Mouse (Mus musculus) cerebellum, adult 9-11 months (tissue): ENCODE data around the gene Cdan1.
A peak's percentile ranks its signal among the peaks of the same experiment; 100 is the strongest.
"Not testable (repeated sequence)": the region's sequence is repeated elsewhere in the genome, so short reads cannot be mapped to it uniquely, and the experiment has no call there.

ENCODE experiments used
- DNase-seq: peaks from one replicate; pipeline ENCODE4 v3.0.0; 2022

Cdan1 gene

DNA sequence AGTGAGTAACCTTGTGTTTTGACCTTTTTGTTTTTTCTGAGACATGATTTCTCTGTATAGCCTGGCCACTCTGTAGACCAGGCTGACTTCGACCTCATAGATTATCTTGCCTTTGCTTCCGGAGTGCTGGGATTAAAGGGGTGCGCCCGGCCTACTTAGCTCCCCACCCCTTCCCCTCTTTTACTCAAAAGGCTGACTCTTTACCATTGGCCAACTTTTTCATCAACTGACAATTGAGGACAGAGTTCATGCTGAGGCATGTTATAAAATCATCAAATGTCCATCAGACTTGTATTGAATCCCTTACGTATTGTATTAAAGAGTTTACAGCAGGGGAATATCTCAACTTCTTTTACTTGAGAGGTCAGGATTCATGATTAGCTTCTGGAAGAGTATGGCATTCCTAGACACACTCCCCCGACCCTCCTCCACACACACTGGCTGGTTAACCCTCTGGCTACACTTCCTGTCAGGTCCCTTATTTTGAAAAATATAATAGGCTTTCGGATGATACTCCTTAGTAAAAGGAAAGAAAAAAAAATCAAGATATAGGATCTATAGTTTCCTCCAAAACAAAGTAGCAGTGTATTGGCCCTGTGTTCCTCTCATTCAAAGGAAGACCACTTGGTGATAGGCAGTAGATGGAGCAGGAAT, 117.9 kb downstream of the Cdan1 start:
- DNase-seq, result no peak

DNA sequence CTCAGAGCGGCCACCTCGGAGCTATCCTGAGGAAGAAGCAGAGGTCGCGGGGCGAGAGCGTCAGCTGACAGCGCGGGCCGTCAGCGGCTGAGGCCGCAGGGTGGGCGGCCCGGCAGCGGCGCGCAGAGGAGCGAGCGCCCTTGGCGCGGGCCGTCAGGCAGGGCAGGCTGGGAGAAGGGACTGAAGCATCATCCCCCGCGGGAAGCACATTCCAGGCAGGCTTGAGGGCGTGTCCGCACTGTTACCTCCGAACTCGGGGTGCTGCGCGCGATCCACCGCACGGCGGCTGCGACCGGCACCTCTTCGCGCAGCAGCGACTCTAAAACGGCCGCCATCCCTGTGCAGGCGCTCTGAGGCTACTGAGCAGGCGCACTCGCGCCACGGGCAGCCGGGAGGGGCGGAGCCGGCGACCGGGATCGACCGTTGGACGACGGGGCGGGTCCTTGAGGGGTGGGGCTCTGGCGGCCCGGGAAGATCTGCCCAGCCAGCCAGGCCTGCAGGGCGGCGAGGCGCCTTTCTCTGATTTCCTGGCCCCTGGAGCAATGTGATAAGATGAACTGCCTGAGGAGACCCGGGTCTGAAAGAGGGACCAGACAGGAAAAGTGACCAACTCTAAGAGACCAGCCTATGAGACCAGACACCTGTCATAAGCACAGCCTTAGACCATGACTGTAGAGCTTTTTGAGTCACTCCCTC, 118.6 kb downstream of the Cdan1 start:
- DNase-seq, result peak; percentile 92

DNA sequence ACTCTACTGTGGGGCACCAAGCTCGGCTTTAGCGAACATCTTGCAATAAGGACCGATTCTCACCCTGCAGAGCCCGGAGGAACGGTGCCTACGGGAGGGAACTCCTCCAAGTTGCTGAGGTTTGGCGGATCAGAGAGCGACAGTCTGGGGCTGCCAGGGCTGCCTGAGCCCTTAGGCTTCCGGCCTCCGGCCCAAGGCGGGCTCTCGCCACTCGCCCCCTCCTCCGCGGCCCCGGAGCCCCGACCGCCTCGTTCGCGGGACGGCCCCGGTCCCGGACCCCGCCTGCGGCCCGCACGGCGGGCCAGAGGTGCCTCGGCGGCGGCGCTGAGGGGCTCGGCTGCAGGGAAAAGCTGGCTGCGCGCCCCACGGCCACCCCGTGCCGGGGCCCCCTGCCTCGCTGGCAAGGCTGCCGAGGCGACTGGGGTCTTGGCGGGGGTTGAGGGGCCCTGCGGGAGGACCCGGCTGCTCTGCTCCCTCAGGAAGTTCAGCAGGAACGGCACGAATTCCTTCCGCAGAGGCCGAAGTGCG, 119.2 kb downstream of the Cdan1 start:
- no peak for DNase-seq

DNA sequence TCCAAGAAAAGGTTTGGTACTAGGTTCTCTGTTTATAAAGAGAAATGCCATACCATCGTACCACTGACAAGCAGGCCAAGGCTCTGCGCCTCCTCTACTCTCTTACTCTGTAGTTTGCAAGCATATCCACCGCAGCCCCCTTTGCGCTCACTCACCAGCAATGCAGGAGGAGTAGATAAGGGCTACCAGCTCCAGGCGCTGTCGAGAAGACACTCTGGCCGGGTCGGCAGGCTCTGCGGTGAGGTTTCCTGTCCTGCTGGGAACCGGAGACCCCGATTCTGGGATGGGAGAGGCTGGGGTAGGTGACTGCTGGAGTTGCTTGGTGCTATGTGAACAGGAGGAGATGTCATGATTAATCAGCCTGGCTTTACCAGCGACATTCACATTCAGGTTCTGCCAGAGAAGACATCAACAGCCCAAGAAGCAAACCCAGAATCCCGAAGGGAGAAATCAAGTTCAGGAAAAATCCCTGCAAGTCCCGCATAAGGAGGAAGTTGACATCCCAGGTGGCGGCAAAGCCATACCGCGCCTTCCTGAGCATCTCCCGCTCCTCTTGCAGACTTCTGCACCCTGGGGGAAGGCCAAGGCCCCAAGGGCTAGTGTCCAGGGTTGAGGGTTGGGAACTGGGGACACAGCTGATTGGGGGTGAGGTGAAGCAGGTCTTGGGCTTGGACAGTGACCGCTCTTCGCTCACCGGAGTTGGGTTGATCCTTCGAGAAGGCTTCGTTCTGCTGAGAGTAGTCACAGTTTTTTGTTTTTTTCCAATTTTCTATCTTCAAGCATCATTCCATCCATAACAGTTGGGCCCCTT, 119.9 kb downstream of the Cdan1 start:
- peak; percentile 42 for DNase-seq

DNA sequence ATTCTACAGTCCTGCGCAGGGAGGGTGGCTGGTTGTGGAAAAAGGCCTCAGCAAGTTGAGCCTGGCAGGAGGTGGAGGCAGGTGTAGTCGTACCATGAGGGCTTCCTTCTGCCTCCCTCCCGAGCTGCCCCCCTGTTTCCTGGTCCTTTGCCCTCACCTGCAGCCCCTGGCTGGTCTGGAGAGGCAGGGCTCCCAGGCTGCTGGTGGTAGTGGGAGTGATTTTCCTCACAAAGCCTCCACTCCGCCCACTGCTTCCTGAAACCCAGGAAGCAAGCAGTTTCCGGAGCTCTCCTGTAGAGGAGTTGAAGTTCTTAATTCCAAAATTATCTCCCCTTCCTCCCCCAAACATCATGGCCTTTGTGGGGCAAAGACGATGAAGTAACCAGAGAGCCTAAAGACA, 125.8 kb downstream of the Cdan1 start:
- no peak for DNase-seq

DNA sequence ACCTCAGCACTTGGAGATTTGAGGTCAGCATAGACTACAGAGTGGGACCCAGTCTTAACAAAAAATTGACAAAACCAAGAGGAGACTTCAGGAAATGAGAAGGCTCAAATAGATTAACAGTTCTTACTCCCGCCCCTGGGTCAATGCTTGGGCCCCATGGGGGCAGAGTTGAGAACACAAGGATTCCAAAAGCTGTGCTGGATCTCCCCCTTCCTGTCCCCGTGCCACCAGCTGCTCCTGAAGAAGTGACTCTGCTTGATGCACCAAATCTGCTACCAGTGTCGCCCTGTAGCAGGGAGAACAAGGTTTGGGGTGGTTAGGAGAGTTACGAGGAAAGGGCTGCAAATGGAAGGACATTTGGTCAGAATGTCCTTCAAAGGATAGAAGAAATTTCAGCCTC, 126.3 kb downstream of the Cdan1 start:
- DNase-seq, result no peak

DNA sequence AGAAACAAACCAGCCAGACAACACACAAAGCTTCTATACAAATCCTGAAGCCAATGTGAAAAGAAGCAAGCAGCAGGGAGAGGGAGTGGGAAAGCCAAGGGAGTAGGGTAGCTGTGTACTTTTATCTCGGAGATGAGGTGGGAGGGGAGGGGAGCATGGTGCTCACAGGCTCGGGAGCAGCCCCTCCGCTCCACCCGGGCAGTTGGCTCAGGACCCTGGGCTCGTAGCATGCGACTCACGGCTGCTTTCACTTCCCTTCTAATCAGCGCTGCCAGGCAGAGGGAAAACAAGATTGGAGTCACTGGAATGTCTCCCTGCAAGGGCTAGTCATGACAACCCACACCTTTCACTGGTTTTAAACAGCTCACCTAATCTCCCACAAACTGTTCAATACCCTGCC, 127.4 kb downstream of the Cdan1 start:
- no peak for DNase-seq

DNA sequence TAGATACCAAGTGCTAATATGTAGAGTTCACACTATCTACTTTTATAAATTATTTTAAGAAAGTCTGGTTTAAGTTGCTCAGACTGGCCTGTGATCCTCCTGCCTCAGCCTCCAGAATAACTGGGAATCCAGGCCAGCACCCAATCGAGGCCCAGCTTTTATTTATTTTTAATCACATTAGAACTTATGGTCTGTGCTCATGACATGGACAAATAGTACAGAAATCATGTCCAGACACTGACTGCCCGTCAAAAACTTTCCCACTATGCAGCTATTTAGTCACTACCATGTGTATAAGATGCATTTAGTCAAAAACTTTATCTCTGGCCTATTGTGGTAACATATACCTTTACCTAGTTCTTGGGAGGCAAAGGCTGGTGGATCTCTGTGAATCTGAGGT, 128.0 kb downstream of the Cdan1 start:
- DNase-seq, result no peak

DNA sequence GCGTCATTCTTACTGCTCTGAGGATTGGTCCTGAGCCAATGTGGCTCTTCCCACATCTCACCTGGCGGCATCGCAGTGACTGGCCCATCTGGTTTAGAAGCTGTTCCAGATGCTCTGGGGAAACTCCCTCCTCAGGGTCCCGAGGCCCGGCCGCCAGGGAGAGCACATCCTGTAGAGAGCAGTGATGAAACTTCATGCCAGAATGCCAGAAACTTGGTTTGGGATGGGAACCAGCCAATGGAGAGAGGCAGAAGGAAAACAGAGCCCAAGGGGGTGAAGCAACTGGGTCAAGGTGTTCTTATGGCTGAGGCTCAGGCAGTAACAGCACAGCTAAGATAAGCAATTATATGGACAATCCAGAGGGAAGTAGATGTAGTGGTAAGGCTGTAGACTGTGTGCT, 129.1 kb downstream of the Cdan1 start:
- no peak for DNase-seq

DNA sequence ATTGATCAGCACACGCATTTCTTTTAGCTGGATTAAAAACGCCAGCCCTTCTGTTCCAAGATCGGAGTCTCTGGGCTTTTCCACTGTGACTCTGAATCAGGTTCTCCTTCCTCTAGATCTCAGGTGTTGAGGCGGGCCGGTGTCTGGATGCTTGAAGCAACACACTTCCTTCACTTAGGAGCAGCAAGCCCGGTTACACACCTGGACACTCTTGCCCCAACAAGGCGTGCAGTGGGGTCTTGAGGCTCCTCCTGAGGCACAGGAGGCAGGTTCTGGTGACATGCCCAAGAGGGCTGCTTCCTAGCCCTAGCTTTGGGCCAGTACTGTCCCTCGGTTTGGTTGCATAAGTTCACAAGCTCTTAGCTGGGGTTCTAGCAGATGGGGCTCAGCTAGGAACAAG, 131.4 kb downstream of the Cdan1 start:
- DNase-seq, result no peak

DNA sequence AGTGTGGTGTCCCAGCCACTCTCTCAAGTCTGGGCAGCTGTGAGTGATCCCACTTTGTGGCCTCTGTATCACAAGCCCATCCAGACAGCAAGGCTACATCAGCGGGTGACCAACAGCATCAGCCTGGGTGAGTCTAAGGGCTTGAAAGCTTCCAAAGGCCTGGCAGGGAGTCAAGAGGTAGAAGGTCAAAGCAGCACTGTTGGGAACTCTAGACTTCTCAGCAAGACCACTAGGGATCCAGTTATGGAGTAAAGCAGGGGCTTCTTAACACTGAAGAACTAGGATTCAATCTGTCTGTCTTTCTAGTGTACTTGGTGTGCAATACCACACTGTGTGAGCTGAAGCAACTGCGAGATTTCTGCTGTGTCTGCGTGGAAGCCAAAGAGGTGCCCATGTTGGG, 136.5 kb downstream of the Cdan1 start:
- DNase-seq, result no peak

DNA sequence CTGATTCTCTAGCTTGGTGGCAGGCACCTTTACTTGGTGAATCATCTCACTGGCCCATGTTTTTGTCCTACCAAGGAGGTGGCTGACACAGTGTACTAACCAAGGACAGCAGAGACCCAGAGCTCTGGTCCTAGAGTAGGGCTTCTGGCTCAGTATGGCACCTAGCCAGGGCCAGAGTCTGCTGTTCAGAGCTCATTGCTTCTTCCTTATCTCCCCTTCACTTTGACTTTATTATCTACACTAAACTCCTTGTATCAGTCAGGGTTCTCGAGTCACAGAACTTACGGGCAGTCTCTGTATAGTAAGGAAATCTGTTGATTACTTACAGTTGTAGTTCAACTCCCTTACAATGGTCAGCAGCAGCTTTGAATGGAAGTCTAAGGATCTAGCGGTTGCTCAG, 139.0 kb downstream of the Cdan1 start:
- no peak for DNase-seq

DNA sequence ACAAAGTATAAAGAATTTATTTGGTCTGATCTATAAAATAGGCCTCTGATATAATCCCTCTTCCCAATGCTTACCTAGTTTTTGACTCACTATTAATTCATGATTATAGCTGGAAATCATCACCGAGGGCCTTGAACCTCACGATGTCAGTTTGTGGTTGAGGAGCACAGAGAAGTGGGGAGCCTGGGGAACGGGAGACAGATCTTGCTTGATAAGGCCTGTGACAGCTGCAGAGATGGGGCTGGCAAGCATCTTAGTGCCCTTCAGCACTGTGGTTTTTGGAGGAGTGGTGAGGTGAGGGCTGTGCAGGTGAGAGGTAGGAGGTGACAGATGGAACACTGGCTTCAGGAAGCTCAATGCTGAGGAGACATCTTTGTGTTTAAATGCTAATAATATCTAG, 139.8 kb downstream of the Cdan1 start:
- DNase-seq, result no peak

DNA sequence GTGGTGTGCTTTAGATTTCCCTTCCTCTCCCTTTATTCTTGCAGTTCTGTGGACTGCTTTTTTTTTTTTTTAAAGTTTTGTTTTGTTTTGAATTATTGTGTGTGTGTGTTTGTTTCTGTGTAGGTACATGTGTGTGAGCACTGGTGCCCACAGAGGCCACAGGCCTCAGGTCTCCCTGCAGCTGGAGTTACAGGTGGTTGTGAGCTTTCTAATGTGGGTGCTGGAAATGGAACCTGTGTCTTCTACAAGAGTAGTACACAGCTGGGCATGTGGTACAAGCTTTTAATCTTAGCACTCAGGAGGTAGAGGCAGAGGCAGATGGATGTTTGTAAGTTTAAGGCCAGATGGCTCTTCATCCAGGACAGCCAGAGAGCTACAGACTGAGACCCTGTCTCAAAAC, 142.9 kb downstream of the Cdan1 start:
- DNase-seq, result no peak

DNA sequence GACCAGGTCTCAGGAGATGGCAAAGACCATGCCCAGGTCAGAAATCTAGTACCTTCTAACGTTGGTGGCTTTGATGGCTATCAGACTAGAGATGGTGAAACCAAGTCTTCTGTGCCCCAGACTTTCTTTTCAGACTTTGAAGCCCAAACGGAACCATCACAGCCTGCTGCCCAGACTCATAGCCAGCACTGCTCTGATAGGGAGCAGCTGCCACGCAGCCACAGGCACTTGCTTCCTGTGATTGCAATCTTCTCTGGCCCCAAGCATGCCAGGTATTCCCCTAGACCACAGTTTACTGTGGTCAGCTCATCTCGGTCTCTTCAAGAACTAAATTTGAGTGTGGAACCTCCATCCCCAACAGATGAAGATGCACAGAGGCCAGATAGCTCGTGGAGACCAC, 147.3 kb downstream of the Cdan1 start:
- DNase-seq, result no peak

DNA sequence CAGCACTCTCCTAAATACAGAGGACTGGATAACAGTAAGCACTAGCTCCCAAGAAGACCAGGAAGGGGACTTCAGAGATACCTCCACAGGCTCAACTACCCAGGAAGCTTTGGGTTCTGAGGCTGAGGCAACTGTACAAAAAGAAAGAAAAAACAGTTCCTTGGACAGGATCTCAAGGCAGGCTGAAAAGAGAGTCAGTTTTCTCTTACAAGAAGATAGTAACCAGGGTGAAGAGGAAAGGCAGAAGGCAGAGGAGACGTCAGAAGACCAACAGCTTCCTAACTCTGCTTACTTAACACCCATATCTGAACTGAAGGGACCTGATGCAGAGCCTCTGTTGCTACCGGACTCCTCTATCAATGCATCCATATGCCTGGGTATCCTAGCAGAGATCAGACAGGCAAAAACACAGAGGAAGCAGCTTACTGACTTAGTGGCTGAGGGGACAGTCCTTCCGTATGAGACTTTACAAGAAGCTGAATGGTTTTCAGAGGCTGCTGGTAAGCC, 149.5 kb downstream of the Cdan1 start:
- DNase-seq, result no peak

DNA sequence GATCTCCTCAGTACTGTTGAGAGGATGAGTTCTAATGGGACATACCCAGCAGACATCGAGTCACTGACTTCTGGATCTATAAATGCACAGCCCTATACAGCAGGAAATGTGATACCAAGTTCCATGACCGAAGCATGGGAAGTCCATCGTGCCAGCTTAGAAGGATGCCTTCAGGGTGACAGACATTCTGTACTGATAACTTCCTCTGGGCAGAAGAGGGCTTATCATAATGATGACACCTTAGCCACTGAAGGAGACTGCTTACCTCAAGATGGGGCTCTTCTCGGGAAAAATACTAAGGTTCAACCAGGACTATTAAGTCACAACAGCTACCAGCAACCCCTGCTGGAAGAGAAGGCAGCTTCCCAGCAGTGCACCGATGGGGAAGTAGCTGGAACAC, 152.2 kb downstream of the Cdan1 start:
- no peak for DNase-seq

DNA sequence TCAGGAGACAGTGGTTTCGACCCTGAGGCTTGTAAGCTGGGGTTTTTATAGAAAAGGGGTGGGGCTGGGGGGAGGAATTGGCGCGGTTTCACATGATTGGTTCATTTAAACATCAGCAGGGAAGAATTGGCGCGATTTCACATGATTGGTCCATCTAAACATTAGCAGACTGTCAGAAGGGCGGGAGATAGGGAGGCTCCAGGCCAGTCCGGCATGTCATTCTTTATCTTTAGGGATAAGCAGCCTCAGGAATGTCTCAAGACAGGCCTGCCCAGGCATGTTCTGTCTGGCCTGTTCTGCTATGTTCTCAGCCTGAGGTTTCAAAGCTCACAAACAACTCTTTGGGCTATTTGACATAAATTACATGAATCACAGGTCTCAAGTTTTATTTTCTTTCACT, 168.8 kb downstream of the Cdan1 start:
- not testable (repeated sequence) for DNase-seq

DNA sequence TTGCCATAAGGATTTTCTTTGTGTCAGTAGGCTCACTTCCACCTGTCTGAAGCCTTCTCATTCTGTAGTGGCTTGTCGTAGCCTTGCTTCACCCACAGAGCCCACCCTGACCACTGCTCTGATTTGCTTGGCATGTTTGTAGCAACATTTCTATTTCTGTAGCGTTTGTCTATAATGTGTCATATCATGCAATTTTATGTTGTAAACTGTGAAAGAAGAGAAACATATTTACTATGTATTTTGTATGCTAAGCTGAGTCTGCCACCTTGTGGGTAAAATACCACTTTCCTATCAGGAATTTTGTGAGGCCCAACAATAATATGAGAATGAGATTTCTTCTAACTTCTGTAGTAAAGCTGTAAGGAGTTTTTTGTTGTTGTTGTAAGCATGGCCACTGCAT, 179.7 kb downstream of the Cdan1 start:
- no peak for DNase-seq

DNA sequence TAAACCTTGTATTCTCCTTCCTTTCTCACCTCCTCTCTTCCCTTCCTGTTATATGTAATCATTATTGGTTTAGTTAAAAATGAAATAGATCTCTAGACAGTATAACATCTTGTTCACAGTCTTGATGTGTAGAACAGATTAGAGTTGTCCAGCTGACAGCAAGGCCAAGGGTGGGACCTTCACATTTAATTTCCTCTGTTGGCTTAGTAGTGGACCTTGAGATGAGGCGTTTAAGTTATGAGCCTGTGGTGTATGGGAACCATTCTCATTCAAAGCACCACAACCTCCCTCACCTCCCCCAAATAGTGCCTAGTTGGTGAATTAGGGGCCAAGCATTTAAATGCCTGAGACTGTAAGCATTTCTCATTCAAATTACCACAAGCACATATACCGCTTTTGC, 182.5 kb downstream of the Cdan1 start:
- no peak for DNase-seq
